ENCODE assay signal across 11 mouse cellular contexts in genomic region chr5:118951067-118951466, GRCm38 (mm10).
DNase-seq lines count a peak whose midpoint lies in the region; ATAC-seq and TF ChIP-seq lines count a peak whose summit lies in the region.
"Had no signal": no experiment of that assay in that cellular context is flagged by ENCODE, and none has a peak within 500 bp of the region (broad histone marks: within the 10 kb centered on the region; RNA-seq: fewer than 3 reads in every experiment).

No protein-coding gene starts in this region.

- no peak for TF ChIP-seq CTCF in kidney, postnatal 0 days (IDR thresholded peaks at IDR 0.05; ENCODE audit: low read depth)

- H3K4me1 ChIP-seq in kidney, postnatal 0 days (replicated peaks; ENCODE audit: insufficient read depth, low read length), result no peaks in the 10 kb centered on the region; the same call in 1 of the 2 replicates

- no peak overlapping the region for H3K4me2 ChIP-seq in kidney, postnatal 0 days (ENCODE audit: low read length)
- H3K4me2 ChIP-seq: midbrain, embryonic 13.5 days had no signal

- 51% methylated on average over 7 of the region's 7 CpGs for WGBS in kidney, postnatal 0 days

- peak; percentile 75 to 84 for DNase-seq in adrenal gland, adult (ENCODE audit: inconsistent age in 2 of 2, low spot score in 1 of 2)
- no peak for DNase-seq in adrenal gland, postnatal 4 days (ENCODE audit: low spot score in 2 of 2)
- DNase-seq in spleen, postnatal 36 days (ENCODE audit: low spot score in 2 of 2), result peak; percentile 15 to 16
- no peak for DNase-seq in spleen, postnatal 14 days (ENCODE audit: low spot score in 2 of 2)
- peak; percentile 86 for DNase-seq in kidney, postnatal 0 days (ENCODE audit: low spot score)
- peak; percentile 64 for DNase-seq in testis, postnatal 14 days (ENCODE audit: low spot score)
- no peak for DNase-seq in frontal cortex, postnatal 14 days (ENCODE audit: low spot score in 2 of 2)
- no peak for DNase-seq in urinary bladder, adult 2 months (ENCODE audit: low spot score)
- DNase-seq: cerebellum, adult 9-11 months; thymus, postnatal 36 days had no signal

- no peak overlapping the region for H3K4me3 ChIP-seq in kidney, postnatal 0 days (replicated peaks; ENCODE audit: low read depth, low read length)
- H3K4me3 ChIP-seq: midbrain, embryonic 13.5 days had no signal

- no peaks in the 10 kb centered on the region for H3K9me3 ChIP-seq in kidney, postnatal 0 days (replicated peaks; ENCODE audit: low read length)
- H3K9me3 ChIP-seq: midbrain, embryonic 13.5 days had no signal

- no peak overlapping the region for H3K27ac ChIP-seq in kidney, postnatal 0 days
- H3K27ac ChIP-seq: midbrain, embryonic 13.5 days had no signal

- no peaks in the 10 kb centered on the region for H3K27me3 ChIP-seq in kidney, postnatal 0 days (ENCODE audit: insufficient read depth, low read length)

- H3K36me3 ChIP-seq in kidney, postnatal 0 days (ENCODE audit: insufficient read depth, low read length), result no peaks in the 10 kb centered on the region
- H3K36me3 ChIP-seq: midbrain, embryonic 13.5 days had no signal

- no peak overlapping the region for H3K9ac ChIP-seq in kidney, postnatal 0 days (ENCODE audit: low read depth, low read length)
- H3K9ac ChIP-seq: midbrain, embryonic 13.5 days had no signal

- ATAC-seq in kidney, postnatal 0 days (replicated peaks; ENCODE audit: low FRiP score, low read depth), result no peak
- ATAC-seq: midbrain, embryonic 13.5 days had no signal

Comparison
In these comparisons a context has a peak if more than half of its experiments do, and no peak if none do; other contexts are left out.
1. DNase-seq: peak in adrenal gland, adult (2 of 2), spleen, postnatal 36 days (2 of 2), kidney, postnatal 0 days (single experiment) and testis, postnatal 14 days (single experiment); none in adrenal gland, postnatal 4 days (0 of 2), spleen, postnatal 14 days (0 of 2), frontal cortex, postnatal 14 days (0 of 2) and urinary bladder, adult 2 months (single experiment).